In the genomic region with DNA sequence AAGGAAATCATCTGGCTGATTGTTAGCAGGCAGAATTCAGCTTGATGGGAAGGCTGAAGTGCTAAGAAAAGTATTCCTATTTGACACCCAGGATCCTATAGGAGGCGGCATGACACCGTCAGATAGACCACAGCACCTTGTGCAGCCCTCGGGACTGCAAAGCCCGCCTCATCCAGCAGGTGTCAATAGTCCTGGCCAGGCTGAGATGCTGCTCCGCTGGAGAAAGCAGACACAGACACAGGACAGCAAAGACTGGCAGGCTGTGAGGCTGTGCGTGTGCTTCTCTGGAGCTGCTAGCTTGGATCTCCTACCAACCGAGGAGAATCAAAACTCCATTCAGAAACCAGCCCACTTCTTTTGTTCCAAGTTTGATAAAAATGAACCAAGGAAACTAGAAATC, we compare ENCODE assay signal across 8 mouse cellular contexts.
DNase-seq lines count a peak whose midpoint lies in the region; ATAC-seq and TF ChIP-seq lines count a peak whose summit lies in the region.

No protein-coding gene starts in this region.

- no peak overlapping the region for H3K4me3 ChIP-seq in G1E (ENCODE audit: low read depth, low read length)
- H3K4me3 ChIP-seq in hindbrain, embryonic 10.5 days: no peak overlapping the region
- no peak overlapping the region for H3K4me3 ChIP-seq in lung, adult 2 months (replicated peaks; ENCODE audit: extremely low read depth, low read depth, low read length)
- H3K4me3 ChIP-seq in olfactory bulb, adult 2 months (ENCODE audit: insufficient read depth, low read depth, low read length): no peak overlapping the region

- H3K4me1 ChIP-seq in G1E (ENCODE audit: insufficient read depth, low read depth, low read length): no peaks in the 10 kb centered on the region
- H3K4me1 ChIP-seq in hindbrain, embryonic 10.5 days (replicated peaks): peaks cover 20% of the 10 kb centered on the region
- H3K4me1 ChIP-seq in lung, adult 2 months (ENCODE audit: control insufficient read depth, insufficient read depth, low read length): no peaks in the 10 kb centered on the region; the same call in 1 of the 2 replicates
- H3K4me1 ChIP-seq in olfactory bulb, adult 2 months (ENCODE audit: control insufficient read depth, insufficient read depth, low read length): peaks cover 6% of the 10 kb centered on the region

- DNase-seq in G1E (ENCODE audit: low spot score): no peak
- DNase-seq in cerebellum, adult 8-10 months: peak; percentile 85
- peak; percentile 88 for DNase-seq in hindbrain, embryonic 10.5 days (ENCODE audit: low spot score)
- DNase-seq in layer of hippocampus, adult 8-10 months (ENCODE audit: low spot score in 2 of 2): peak; percentile 32 to 71
- peak; percentile 61 for DNase-seq in lung, adult 2 months
- peak; percentile 47 for DNase-seq in testis, postnatal 14 days (ENCODE audit: low spot score)

- peak; percentile 16; the same call in 1 of the 2 replicates for TF ChIP-seq CTCF in G1E (IDR thresholded peaks at IDR 0.05; ENCODE audit: low read depth, low read length)
- peak; percentile 91 for TF ChIP-seq CTCF in lung, adult 2 months (IDR thresholded peaks at IDR 0.05; ENCODE audit: insufficient read depth, low read length)
- peak; percentile 51; the same call in 1 of the 2 replicates for TF ChIP-seq CTCF in olfactory bulb, adult 2 months (IDR thresholded peaks at IDR 0.05; ENCODE audit: insufficient read depth, low read depth, low read length)

- WGBS in hindbrain, embryonic 10.5 days: 1% methylated on average over 7 of the region's 7 CpGs
- WGBS in lung, adult 2 months: 2% methylated on average over 7 of the region's 7 CpGs
- WGBS in olfactory bulb, adult 2 months: 26% methylated on average over 7 of the region's 7 CpGs

- no peaks in the 10 kb centered on the region for H3K36me3 ChIP-seq in G1E (replicated peaks)
- no peaks in the 10 kb centered on the region for H3K36me3 ChIP-seq in hindbrain, embryonic 10.5 days

- TF ChIP-seq POLR2A in lung, adult 2 months (IDR thresholded peaks at IDR 0.05; ENCODE audit: borderline replicate concordance, extremely low read depth, low read depth, low read length): no peak
- TF ChIP-seq POLR2A in olfactory bulb, adult 2 months (IDR thresholded peaks at IDR 0.05; ENCODE audit: insufficient read depth, low read depth, low read length): no peak

- ATAC-seq in G1E (ENCODE audit: extremely low read depth, insufficient number of reproducible peaks, low FRiP score, poor library complexity, severe bottlenecking): peak; percentile 77
- ATAC-seq in frontal cortex, adult (ENCODE audit: low TSS enrichment): peak; percentile 93

- peaks cover 2% of the 10 kb centered on the region; the same call in 1 of the 2 replicates for H3K27me3 ChIP-seq in G1E (ENCODE audit: insufficient read depth, low read length)
- peaks cover 53% of the 10 kb centered on the region for H3K27me3 ChIP-seq in hindbrain, embryonic 10.5 days (ENCODE audit: insufficient read depth, poor library complexity, severe bottlenecking)

- no peak overlapping the region for H3K27ac ChIP-seq in hindbrain, embryonic 10.5 days
- no peak overlapping the region for H3K27ac ChIP-seq in olfactory bulb, adult 2 months (ENCODE audit: insufficient read depth, low read depth, low read length)

- H3K9me3 ChIP-seq in G1E (replicated peaks): no peaks in the 10 kb centered on the region
- H3K9me3 ChIP-seq in hindbrain, embryonic 10.5 days: no peaks in the 10 kb centered on the region

Comparison
In these comparisons a context has a peak if more than half of its experiments do, and no peak if none do; other contexts are left out.
1. CTCF ChIP-seq: peak in every context shown above with its lines; median percentile 91 in lung, adult 2 months; 51 in olfactory bulb, adult 2 months; 16 in G1E.